Mouse (Mus musculus) intestine, postnatal 0 days (tissue): Measurements from ENCODE around the gene Spaar. TPM values are rescaled to one million over a fixed set of nuclear protein-coding genes. Genes with fewer than 3 reads are reported as not detected.
A peak's percentile ranks its signal among the peaks of the same experiment; 100 is the strongest.

Experiments
- ATAC-seq: fragments of 200-750 bp; cut with Nextera tagmentation; 2 replicates; pipeline ENCODE4 v1.8.0; 2017; ENCODE audit warnings: mild to moderate bottlenecking, moderate TSS enrichment, moderate library complexity
- H3K27ac ChIP-seq: fragments of 300-500 bp; sonication (generic); 2 replicates; pipeline ENCODE4 v1.5.1; 2014; ENCODE audit warnings: mild to moderate bottlenecking, low read depth, low read length, moderate library complexity
- H3K27me3 ChIP-seq: fragments of 300-500 bp; sonication (generic); replicated peaks from 2 replicates; pipeline ENCODE4 v1.6.1; 2014; ENCODE audit warnings: low read length, mixed read lengths; ENCODE audit not compliant: control insufficient read depth, insufficient read depth
- H3K36me3 ChIP-seq: fragments of 300-500 bp; sonication (generic); 2 replicates; pipeline ENCODE4 v1.6.1; 2014; ENCODE audit warnings: mild to moderate bottlenecking, moderate library complexity; ENCODE audit not compliant: control insufficient read depth, insufficient read depth
- H3K4me1 ChIP-seq: fragments of 300-500 bp; sonication (generic); replicated peaks from 2 replicates; pipeline ENCODE4 v1.6.1; 2014; ENCODE audit warnings: antibody characterized with exemption, low read length, mixed read lengths; ENCODE audit not compliant: control insufficient read depth, insufficient read depth
- H3K4me2 ChIP-seq: fragments of 300-500 bp; sonication (generic); replicated peaks from 2 replicates; pipeline ENCODE4 v1.6.1; 2014; ENCODE audit warnings: low read depth, mild to moderate bottlenecking, moderate library complexity
- H3K4me3 ChIP-seq: fragments of 300-500 bp; sonication (generic); 2 replicates; pipeline ENCODE4 v1.5.1; 2014; ENCODE audit warnings: low read depth, low read length
- H3K9ac ChIP-seq: fragments of 300-500 bp; sonication (generic); 2 replicates; pipeline ENCODE4 v1.6.1; 2014; ENCODE audit warnings: mild to moderate bottlenecking, low read depth, low read length
- H3K9me3 ChIP-seq: fragments of 300-500 bp; sonication (generic); 2 replicates; pipeline ENCODE4 v1.6.1; 2016; ENCODE audit warnings: mixed run types; ENCODE audit not compliant: control insufficient read depth
- CTCF ChIP-seq: sonication (generic); IDR thresholded peaks from 2 replicates; pipeline ENCODE4 v1.5.1; 2016; ENCODE audit warnings: low read depth, mild to moderate bottlenecking, control low read depth, antibody characterized with exemption, moderate library complexity
- WGBS: fragments of 180-500 bp; shearing (Covaris S2); extraction: QIAGEN DNeasy Blood & Tissue Kit; methylation state at CpG from one replicate; pipeline ENCODE4 v1.1.7; 2014; 5-methylcytosine and 5-hydroxymethylcytosine counted together
- polyA plus RNA-seq: library from polyadenylated mRNA; unstranded; fragments of >200 nt; fragmentation: Nextera tagmentation; extraction: Ambion mirVana; gene quantifications from 2 replicates; pipeline ENCODE4 v1.2.1, GENCODE M21; 2015

Spaar gene
- polyA plus RNA-seq, 1 experiment from 2014 or later: 0.51 TPM

DNA sequence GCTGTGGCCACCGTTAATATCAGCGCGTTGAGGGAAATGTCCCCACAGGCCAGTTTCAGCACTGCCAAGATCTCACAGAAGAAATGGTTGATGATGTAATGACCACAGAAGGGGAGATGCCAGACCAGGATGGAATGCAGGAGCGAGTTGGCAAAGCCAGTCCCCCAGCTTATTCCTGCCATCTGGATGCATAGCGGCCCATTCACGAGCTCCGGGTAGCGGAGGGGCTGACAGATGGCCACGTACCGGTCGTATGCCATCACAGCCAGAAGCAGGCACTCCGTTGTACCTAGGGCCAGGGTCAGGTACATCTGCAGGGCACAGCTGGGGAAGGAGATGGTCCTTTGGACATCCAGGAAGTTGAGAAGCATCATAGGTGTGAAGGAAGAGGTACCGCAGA is 33.3 kb upstream of the Spaar start:
- ATAC-seq: no peak
- Histone ChIP-seq H3K36me3 (no peaks in the 10 kb centered on the region), H3K27ac (no peak overlapping the region), H3K9me3 (no peaks in the 10 kb centered on the region), H3K4me3 (no peak overlapping the region), H3K4me1 (no peaks in the 10 kb centered on the region), H3K9ac (no peak overlapping the region), H3K27me3 (no peaks in the 10 kb centered on the region), H3K4me2 (no peak overlapping the region)
- 96% methylated on average over 13 of the region's 13 CpGs for WGBS
- TF ChIP-seq CTCF: no peak

DNA sequence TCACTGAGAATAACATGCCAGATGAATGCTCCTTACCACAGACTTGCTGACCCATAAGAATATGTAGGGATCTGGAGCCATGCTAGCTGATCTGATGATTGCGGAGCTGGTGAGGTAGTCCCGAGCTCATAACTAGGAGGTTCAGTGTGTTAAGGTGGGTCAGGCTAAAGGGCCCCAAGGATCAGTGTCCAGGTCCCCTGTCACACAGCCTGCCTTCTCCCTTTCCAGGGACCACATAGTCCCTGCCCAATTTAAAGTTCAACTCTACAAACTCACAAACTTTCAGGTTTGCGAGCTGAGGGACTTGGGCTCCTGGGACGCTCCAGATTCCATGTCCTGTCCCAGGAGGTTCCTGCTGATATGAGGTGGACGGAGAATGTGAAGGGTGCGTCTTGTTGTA is 29.1 kb upstream of the Spaar start, which contains the start of gene Olfr70:
Olfr70 (minus strand) TSS at position 101 of the 400 bp plus-strand sequence.
- ATAC-seq: no peak
- TF ChIP-seq CTCF: no peak
- Histone ChIP-seq H3K9me3 (no peaks in the 10 kb centered on the region), H3K9ac (no peak within 1 kb of the TSS), H3K27me3 (no peaks in the 10 kb centered on the region), H3K27ac (no peak within 1 kb of the TSS), H3K36me3 (no peaks in the 10 kb centered on the region), H3K4me2 (no peak within 1 kb of the TSS), H3K4me3 (no peak within 1 kb of the TSS), H3K4me1 (no peaks in the 10 kb centered on the region)
- WGBS: 71% methylated on average over 6 of the region's 6 CpGs

DNA sequence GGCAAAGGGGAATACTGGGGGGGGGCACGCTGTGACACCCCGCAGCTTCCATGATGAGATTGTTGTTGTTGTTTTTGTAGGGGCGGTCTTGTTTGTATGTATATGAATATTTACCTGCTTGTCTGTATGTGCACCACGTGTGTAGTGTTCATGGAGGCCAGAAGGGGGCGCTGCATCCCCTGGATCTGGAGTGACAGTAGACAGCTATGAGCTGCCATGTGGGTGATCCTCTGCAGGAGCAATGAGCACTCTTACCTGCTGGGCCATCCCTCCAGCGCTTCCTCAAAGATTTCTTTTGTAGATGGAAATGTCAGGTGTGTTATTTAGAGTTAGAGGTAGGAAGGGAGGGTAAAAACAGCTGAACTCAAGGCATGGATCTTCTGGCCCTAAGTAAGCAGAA is 26.4 kb upstream of the Spaar start:
- no peak overlapping the region for H3K4me3 ChIP-seq
- no peak overlapping the region for H3K9ac ChIP-seq
- no peak overlapping the region for H3K4me2 ChIP-seq
- 78% methylated on average over 6 of the region's 6 CpGs for WGBS
- H3K9me3 ChIP-seq: no peaks in the 10 kb centered on the region
- no peak overlapping the region for H3K27ac ChIP-seq
- H3K4me1 ChIP-seq: no peaks in the 10 kb centered on the region
- peak; percentile 54 for TF ChIP-seq CTCF
- ATAC-seq: no peak
- no peaks in the 10 kb centered on the region for H3K27me3 ChIP-seq
- H3K36me3 ChIP-seq: no peaks in the 10 kb centered on the region

DNA sequence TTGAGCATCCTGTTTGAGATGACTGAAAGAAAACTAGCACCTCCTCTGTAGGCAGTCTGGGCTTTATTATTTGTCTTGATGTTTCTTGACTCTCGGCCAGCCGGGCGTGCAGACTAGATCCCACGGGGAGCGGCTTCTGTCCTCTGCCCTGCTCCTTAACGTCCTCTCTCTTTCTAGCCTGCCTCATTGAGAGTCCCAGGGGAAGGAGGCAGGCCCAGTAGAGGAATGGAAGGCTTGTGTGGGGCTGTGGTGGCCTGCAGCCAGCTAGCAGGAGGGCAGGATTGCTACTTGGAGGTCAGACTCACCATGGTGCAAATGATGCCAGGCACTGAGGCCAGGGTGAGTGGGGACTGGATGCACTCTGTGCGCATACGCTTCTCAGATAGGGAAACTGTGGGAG is 26.0 kb upstream of the Spaar start:
- Histone ChIP-seq H3K27ac (no peak overlapping the region), H3K9me3 (no peaks in the 10 kb centered on the region), H3K27me3 (no peaks in the 10 kb centered on the region), H3K4me2 (no peak overlapping the region), H3K36me3 (no peaks in the 10 kb centered on the region), H3K9ac (no peak overlapping the region), H3K4me1 (no peaks in the 10 kb centered on the region), H3K4me3 (no peak overlapping the region)
- TF ChIP-seq CTCF: no peak
- ATAC-seq: no peak
- 74% methylated on average over 8 of the region's 8 CpGs for WGBS

DNA sequence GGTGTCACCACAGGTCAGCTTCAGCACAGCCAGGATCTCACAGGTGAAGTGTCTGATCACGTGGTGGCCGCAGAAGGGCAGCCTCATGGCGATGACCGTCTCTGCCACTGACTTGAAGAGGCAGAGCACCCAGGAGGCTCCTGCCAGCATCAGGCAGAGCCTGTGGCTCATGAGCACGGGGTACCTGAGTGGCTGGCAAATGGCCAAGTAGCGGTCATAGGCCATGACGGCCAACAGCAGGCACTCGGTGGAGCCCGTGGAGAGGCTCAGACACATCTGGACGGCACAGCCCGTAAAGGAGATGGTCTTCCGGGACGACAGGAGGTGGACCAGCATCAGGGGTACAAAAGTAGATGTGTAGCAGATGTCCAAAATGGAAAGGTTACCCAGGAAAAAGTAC is 23.8 kb upstream of the Spaar start:
- H3K27me3 ChIP-seq: no peaks in the 10 kb centered on the region
- H3K4me2 ChIP-seq: no peak overlapping the region
- H3K4me3 ChIP-seq: no peak overlapping the region
- H3K9ac ChIP-seq: no peak overlapping the region
- no peak for TF ChIP-seq CTCF
- H3K27ac ChIP-seq: no peak overlapping the region
- H3K4me1 ChIP-seq: no peaks in the 10 kb centered on the region
- no peaks in the 10 kb centered on the region for H3K9me3 ChIP-seq
- no peak for ATAC-seq
- WGBS: 77% methylated on average over 13 of the region's 13 CpGs
- no peaks in the 10 kb centered on the region for H3K36me3 ChIP-seq

DNA sequence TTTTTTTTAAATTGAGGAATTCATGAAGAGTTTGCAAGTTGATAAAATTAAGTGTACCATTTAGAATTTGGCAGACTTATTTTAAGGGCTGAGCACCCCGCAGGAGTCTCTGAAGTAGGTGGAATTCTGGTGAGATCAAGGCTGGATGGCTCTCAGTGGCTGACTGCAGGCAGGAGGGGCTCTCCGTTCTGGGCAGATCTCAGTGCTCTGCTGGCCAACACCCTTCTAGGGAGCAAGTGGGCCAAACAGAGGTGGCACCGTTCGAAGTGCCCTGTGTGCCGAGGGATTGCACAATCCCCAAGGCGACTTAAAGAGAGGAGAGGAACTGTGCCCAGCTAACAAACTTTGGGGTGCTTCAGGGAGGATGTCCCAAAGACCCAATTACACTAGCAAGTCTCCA is 20.0 kb upstream of the Spaar start, which contains the start of gene Olfr71:
Olfr71 (minus strand) TSS at position 387 of the 400 bp plus-strand sequence.
- no peak for TF ChIP-seq CTCF
- Histone ChIP-seq H3K9me3 (no peaks in the 10 kb centered on the region), H3K4me3 (no peak within 1 kb of the TSS), H3K4me1 (no peaks in the 10 kb centered on the region), H3K4me2 (no peak within 1 kb of the TSS), H3K27me3 (0 out of 2 replicates have a peak, but pooled peaks cover 4% of the 10 kb centered on the region), H3K27ac (no peak within 1 kb of the TSS), H3K36me3 (no peaks in the 10 kb centered on the region), H3K9ac (no peak within 1 kb of the TSS)
- ATAC-seq: no peak
- WGBS: 63% methylated on average over 6 of the region's 6 CpGs

DNA sequence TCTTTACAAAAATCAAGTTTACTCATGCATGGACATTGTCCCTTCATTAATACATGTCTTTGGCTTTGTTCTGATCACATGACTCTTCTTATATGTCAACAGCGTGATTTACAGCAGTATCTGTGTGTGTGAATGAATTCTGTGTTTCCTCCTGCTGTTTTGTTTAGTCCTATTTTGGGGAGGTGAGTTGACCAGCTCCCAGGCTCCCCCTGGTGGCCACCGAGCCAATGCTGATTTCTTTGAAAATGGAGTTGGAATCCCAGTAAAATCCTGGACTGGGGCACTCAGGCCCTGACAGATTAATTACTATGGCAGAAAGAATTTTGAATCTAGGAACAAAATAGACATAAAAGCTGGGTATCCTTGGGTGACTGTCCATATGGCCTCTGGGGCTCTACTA is 18.0 kb upstream of the Spaar start:
- H3K9ac ChIP-seq: no peak overlapping the region
- ATAC-seq: no peak
- H3K27ac ChIP-seq: no peak overlapping the region
- H3K9me3 ChIP-seq: no peaks in the 10 kb centered on the region
- H3K4me2 ChIP-seq: no peak overlapping the region
- no peaks in the 10 kb centered on the region for H3K4me1 ChIP-seq
- WGBS: 1% methylated on average over 2 of the region's 2 CpGs
- H3K36me3 ChIP-seq: no peaks in the 10 kb centered on the region
- H3K4me3 ChIP-seq: no peak overlapping the region
- 0 out of 2 replicates have a peak, but pooled peaks cover 4% of the 10 kb centered on the region for H3K27me3 ChIP-seq
- peak; percentile 90 for TF ChIP-seq CTCF
